Mouse (Mus musculus) left cerebral cortex, postnatal 14 days (tissue): Measurements from ENCODE around the gene Utp20. TPM values are rescaled to one million over a fixed set of nuclear protein-coding genes. Genes with fewer than 3 reads are reported as not detected.
A peak's percentile ranks its signal among the peaks of the same experiment; 100 is the strongest.
"Not testable (repeated sequence)": the region's sequence is repeated elsewhere in the genome, so short reads cannot be mapped to it uniquely, and the experiment has no call there.

Experiments used
- DNase-seq, 2 experiments: peaks; one replicate each; pipeline ENCODE4 v3.0.0; 2021 to 2022; ENCODE audit warnings: low spot score in 2 of 2, mixed read lengths in 1 of 2
- intact Hi-C: fragments of 180-260 bp; cut with DNase I; formaldehyde crosslinking; loops from one replicate; pipeline ENCODE4 v1.15.1; 2025
- total RNA-seq, 2 experiments: library from RNA; stranded (reverse); gene quantifications; 2 replicates each; pipeline ENCODE4 v1.2.3; 2021

The Utp20 gene
- total RNA-seq, 2 experiments from 2014 or later: 16.2 to 17.4 TPM

DNA sequence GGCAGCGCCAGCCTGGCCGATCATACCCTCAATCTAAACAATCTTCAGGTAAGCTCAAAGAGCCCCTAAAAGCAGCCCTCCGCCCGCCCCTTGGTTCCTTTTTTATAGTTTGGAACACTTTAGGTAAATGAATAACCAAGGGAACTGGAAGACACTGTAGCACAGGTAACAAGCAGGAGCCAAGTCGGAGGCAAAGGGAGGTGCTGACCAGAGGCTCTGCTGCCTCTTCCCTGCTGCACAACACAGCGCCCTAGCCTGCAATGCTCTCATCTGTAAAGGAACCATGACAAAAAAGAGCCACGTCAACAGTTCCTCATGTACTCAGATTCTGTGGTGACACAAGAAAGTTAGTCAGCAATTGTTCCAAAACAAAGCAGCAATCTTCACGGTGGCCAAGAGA is 32.0 kb downstream of the Utp20 start:
- DNase-seq: no peak
- intact Hi-C loops: no loop called here

DNA sequence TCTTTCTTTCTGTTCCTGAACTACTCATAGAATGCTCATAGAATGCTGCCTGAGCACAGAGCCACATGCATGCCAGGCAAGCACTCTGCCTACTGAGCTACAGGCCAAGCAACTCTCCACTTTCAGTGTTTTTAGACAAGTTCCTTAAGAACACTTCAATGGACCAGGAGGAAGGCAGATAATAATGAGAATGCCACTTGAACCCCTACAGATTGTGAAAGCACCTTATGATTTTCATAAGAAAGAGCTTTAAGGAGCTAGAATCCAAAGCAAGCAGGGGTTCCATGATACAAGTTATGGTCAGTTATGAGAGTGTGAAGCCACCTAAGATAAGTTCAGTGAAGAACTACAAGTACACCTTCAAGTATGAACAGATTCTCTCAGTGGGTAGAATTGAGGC is 32.9 kb downstream of the Utp20 start:
- intact Hi-C loops: no loop called here
- no peak for DNase-seq

DNA sequence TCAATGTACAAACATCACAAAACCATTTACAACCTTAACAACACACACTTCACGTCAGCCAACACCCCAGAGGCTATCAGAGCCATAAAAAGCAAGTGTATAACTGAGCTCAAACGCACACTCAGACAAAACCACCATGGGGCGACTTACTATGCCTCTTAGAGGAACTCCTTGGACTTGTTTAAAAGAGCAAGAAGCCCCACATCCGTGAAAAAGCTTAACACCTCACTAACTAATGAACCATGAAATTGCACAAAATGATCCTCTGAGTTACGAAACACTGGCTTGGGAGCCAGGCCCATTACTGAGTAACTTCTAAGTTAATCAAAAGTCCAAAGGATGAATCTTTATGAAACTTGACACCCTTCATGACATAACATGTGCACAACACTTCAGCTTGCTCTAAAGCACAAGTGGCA is 42.1 kb downstream of the Utp20 start:
- DNase-seq: no peak
- intact Hi-C loops: no loop called here

DNA sequence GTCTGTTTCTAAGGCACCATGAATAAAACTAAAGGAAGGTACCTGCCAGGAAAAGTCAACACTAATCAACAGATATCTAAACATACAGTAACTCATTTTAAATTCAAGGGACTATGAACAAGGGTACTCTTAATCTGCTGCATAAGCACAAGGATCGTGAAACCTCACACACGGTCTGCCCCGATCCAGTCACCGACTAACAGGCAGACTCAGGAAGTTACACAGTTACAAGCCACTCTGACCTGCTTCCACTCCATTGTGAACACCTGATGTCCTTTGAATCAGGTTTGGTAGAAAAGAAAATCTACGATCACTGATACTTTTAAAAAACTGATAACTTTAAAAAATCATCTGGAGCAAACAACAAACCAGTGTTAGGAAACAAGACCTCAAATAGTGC is 42.7 kb downstream of the Utp20 start:
- intact Hi-C loops: no loop called here
- DNase-seq: no peak

DNA sequence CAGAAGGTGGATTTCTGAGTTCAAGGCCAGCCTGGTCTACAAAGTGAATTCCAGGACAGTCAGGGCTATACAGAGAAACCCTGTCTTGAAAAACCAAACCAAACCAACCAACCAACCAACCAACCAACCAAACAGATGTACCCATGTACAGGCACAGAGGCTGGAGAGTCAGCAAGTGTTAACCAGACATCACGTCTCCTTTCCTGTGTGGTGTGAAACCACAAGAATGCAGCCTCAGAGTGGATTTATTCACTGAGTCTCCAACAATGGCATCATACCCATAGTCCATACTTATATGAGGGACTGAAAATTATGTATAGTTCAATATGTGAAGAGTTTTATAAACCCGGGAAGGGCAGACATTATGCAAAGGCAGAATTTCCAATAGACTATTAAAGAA is 43.5 kb downstream of the Utp20 start:
- intact Hi-C loops, DNase-seq: not testable (repeated sequence)

DNA sequence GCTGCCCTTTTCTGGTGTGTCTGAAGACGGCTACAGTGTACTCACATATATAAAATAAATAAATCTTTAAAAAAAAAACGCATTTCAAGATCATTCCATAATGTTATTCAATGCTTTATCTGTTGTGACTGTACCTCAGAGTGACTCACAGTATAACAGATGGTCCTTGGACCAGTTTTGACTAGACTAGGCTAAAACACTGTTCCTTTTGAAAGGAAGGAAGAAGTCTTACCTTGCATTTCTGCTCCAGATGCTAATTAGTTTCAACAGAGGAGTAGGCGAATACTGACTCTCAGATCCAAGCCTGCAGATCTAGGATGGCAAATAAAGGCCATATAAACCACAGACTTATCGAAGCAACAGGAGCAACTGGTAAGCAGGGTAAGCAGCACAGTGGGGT is 45.9 kb downstream of the Utp20 start:
- intact Hi-C loops: no loop called here
- DNase-seq: peak in 1 of 2 experiments; percentile 23

DNA sequence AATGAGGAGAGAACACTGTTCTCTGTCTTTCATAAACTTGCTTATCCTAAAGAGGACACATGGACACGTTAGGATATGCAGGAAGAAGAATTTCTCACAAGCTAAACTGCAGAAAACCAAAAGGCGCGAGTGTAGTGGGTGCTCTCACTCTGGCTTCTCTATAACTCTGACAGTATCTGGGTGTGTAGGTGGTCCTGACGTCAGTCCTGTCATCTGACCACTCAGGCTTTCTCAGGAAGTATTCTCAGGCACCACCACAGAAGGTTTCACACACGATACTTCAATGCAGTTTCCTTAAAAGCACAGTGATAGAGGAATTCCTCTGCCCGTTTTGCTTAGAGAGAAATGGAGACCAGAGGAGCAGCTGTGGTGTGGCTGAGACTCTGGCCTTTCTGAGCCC is 50.4 kb downstream of the Utp20 start:
- intact Hi-C loops: no loop called here
- DNase-seq: peak; percentile 28 to 34

DNA sequence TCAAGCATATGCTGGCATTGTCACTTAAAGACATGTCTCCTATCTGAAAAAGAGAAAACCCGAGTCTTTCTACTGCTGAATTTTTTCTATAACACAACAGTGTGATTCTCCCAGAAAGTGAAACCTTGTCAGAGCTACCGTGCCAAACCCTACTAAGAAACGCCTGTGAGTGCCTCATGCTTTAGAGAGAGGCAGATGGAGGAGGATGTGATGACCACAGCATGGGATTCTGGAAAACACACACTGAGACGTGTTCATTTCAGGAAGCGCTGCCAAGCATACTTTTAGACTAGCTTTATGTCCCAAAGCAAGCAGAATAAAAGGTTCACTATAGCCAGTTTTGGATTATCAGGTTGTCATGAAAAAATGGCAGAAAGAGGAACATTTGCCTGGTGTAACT is 53.6 kb downstream of the Utp20 start:
- intact Hi-C loops: not testable (repeated sequence)
- DNase-seq: peak in 1 of 2 experiments; percentile 14

DNA sequence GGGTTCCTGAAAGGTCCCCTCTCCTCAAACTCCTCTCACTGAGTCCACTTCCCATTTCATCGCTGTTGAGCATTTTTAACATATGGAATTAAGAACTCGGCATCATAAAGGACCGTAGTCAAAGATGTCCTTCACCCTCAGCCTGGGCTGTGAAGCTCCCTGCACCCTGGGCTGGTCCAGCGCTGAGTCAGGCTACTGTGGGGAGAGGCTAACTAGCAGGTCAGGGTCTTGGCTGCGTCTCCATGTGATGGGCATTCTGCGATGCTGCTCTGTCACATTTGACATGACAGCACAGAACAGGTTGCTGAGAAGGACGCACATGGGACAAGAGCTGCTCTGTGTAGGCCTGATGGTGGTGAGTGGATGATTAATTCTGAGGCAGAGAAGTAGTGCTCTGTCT is 56.9 kb downstream of the Utp20 start:
- intact Hi-C loops: no loop called here

DNA sequence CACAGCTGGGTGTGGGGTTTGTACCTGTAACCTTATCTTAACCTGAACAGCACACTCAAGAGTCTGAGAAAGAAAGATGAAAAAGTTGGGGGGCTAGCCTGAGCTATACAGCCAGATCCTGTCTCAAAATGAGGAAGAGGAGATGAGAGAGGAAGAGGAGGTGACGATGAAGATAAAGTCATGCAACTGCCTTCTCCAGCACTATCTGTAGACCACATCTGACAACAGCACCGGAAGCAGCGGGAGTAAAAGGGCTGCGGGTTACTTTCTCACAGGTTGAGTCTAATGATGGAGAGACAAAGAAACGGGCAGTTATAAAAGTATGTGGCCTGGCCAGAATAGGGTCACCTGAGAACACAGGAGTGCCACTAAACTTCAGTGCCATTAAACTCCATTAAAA is 57.6 kb downstream of the Utp20 start:
- no peak for DNase-seq
- intact Hi-C loops: no loop called here

More for the DNA sequence above, 56.9 kb downstream of the Utp20 start:
- DNase-seq: no peak

DNA sequence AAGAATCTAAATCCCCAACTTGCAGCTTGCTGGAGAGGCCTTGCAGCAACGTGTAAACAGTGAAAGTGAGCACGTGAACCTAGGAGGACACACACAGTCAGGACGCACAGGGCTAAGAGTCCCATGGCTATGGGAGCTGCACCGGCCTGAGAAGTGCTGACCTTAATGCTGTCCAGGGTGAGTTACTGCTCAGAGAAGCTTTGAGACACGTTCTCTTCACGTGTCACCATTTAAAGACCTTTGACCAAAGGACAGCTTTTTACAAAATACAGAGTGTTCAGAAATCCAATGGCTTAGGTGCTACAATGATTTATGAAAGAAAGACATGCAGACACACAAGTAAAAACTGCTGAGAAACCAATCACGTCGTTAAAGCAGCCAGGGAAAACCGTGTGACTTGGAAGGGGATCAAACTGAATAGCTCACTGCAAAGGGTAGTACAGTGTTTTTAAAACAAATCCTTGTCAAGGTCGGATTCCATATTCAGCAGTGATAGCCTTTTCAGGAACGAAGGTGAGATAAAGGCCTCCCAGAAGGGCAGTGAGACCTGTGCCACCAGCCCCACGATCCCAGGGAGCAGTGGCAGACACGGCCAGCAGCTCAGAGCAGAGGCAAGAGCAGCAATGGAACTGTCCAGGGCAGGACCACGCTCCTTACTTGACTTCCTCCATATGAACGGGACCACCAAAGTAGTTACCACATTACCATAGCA is 61.0 kb downstream of the Utp20 start:
- intact Hi-C loops: no loop called here
- no peak for DNase-seq

DNA sequence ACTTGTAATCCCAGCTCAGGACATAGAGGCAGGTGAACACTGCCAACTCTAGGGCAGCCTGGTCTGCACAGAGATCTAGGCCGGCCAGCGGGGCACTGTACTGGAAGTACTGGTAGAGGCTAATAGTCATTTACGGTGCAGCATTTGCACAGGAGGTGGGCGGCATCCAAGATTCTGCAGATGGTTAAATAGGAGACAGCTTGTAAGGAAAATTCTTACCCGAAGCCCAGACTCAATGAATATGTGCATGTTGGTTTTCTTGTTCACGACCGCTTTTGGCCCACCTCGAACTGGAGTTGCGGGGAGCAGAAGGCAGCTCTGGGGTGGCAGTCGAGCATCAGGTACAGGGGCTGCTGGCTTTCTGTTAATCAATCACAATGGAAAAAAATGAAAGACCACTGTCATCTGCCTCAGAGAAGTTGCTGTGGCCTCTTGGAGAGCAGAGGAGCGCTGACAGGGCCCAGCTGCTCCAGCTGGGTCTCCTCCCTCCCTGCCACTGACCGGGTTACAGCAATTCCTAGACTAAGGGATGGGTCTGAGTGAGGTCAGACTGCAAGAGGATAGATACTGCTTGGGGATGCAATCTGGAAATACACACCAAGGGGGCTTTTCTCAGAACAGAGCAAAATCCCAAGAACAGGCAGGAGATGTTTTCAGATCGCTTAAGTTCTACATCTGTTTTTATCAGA is 64.9 kb downstream of the Utp20 start:
- no peak for DNase-seq

DNA sequence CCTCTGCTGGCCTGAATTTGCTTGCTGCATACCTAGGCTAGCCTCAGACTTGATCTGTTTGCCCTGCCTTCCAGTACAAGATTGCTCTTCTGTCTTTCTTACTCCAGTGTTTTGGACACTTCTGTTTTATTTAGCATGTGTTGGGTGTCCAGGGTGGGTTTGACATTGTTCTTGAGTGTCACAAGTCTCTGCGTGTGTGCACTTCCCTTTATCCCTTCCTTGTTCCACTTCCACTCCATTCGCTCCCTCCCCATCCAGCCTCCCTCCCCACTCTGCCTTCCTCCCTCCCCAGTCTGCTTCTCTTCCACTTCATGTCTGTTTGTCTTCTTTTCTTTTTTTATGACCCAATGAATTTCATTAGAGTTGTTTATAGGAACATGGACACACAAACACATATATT is 85.2 kb downstream of the Utp20 start:
- no peak for DNase-seq
- intact Hi-C loops: no loop called here

More for the DNA sequence above, 64.9 kb downstream of the Utp20 start:
- intact Hi-C loops: no loop called here

DNA sequence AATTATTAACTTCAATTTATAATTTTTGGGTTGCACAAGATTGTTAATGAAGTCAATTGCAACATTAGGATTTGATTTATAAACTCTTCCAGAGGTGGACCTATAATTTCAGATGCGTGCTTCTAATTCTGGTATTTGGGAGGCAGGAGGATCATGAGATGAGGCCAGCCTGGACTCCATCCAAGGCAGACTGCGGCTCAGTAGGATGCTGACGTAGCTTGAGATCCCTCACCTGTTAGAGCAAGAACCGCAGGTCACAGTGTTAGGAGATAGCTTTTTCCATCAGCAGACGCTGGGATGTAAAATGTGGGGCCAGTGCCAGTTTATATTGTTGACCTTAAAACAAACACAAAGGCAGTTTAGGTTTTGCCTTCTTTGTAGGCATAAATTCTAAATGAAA is 85.8 kb downstream of the Utp20 start:
- intact Hi-C loops: no loop called here
- no peak for DNase-seq

DNA sequence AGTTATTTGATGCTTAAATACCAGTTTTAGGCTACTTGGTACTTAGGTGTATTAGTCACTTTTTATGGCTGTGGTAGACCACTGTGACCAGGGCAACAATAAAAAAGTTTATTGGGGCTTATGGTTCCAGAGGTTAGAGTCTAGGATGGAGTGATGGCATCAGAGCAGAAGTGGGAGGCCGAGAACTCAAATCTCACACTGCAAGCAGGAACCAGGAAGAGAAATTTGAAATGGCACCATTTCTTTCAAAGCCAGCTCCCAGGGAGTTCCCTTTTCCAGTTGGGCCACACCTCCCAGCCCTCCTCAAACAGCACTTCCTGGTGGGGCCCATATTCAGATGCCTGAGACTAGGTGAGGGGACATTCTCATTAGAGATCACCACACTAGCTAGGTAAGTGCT is 86.8 kb downstream of the Utp20 start:
- intact Hi-C loops: no loop called here
- DNase-seq: no peak

DNA sequence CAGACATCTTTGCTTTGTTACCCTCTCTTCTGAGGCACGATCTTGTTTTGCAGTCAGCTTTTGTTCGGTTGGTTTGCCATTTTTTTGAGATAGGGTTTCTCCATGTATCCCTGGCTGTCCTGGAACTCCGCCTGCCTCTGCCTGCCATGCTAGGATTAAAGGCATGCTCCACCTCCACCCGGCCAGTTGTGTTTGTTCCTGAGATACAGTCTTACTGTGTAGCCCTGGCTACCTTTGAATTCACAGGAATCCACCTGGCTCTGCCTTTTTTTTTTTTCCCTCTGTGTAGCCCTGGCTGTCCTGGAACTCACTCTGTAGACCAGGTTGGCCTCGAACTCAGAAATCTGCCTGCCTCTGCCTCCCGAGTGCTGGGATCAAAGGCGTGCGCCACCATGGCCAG is 87.5 kb downstream of the Utp20 start:
- DNase-seq, intact Hi-C loops: not testable (repeated sequence)

DNA sequence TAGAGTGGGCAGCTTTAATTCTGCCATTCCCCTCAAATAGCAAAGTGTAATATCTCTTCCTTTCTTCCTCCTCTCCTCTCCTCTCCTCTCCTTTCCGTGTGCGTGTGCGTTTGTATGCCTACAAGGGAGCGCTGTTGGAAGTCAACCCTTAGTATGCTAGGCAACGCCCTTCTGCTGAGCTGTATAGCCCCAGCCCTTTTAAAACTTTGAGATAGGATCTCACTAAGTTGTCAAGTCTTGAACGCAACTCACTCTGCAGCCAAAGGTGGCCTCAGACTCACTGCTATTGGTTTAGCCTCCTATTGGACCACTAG is 94.3 kb downstream of the Utp20 start:
- intact Hi-C loops: no loop called here
- DNase-seq: no peak

DNA sequence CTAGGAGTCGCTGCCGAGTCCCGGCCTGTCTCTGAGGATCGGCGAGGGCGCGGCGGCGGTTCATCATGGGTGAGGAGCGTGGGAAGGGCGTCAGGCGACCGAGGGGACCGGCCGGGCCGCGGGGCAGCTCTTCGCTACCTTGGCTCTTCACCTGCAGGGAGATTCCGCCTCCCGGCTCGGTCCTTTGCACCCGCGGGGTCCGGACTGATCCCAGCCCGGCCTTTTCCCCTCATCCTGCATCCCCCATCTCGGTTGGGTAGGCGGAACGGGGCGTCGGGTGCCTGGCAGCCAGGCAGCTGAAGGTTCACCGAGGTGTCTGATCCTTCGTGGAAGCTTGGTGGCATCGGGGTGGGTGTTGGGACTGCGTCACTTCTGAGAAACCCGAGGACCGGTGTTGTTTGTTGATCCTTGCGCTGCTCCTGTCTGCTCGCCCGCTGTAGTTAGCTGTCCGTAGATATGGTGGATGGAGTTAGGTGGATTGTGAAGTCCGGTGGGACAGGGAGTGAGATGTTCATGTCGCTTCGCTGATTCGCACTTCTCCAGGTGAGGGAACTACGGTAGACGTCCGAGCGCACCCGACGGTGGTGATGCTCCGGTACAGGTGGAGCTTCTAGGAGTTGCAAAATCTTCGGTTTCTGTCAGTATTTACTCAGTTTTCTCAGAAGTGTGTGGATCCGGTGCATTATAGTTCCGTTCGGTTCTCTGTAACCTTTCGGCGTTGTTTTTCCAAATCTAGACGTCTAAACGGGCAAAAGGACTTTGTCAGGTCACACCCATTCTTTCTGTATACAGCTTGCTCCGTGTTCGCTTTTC is 94.9 kb downstream of the Utp20 start:
- intact Hi-C loops: no loop called here
- peak in 1 of 2 experiments; percentile 21 for DNase-seq

DNA sequence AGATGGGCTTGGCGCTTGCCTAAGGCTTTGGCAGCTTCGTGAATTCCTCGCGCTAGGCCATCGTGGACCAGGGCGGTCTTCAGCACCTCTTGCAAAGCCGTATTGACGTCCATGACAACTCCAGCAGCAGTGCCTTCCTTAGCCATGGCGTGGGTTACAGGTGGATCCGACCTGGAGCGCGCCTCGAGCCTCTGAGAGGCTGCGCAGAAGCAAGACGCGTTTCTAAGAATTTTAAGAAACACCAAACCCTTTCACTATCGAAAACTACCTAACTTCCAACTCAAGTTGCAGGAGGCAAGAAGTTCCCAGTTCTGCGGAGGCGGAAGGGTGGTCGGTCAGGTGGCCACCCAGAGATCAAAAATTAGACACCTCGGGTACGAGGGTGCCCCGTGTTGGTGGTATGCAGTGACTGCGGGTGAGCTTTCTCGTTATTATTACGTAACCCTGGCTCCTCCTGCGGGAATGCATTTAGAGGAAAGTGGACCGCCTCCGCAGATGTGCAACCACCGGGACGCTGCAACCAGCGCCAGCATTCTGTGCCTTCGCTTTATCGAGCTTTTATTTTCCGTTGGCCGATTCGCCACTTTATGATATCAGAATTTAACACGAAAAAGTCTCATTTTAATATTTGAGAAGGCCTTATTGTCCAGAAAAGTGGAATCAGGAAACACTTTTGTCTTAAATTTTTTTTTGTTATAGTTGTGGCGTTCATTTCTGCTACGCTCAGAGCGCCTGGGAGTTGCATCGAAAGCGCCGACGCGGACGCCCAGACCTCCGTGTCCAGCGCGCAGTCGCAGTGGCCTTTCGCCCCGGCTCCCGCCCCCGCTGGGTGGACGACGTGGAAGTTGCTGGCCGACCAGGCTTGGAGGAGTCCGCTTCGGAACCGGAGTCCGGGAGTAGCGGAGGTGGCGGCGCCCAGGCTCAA is 95.8 kb downstream of the Utp20 start, which contains the start of gene Arl1:
Arl1 (plus strand) TSS at position 288 of the 925 bp plus-strand sequence.
- intact Hi-C loops: no loop called here
- peak; percentile 91 to 93 for DNase-seq
